Mouse (Mus musculus) heart, adult 18-20 months (tissue): ENCODE measurements around the gene Slc11a1. TPM values are rescaled to one million over a fixed set of nuclear protein-coding genes. Genes with fewer than 3 reads are reported as not detected.

Source experiments
- DNase-seq, 2 experiments: peaks; one replicate each; pipeline ENCODE4 v3.0.0; 2021 to 2022; ENCODE audit warnings: mixed read lengths in 1 of 2
- total RNA-seq, 2 experiments: library from RNA; stranded (reverse); gene quantifications; 2 replicates each; pipeline ENCODE4 v1.2.3; 2021

Gene Slc11a1
- total RNA-seq, 2 experiments from 2014 or later = 5.3 to 5.4 TPM

DNA sequence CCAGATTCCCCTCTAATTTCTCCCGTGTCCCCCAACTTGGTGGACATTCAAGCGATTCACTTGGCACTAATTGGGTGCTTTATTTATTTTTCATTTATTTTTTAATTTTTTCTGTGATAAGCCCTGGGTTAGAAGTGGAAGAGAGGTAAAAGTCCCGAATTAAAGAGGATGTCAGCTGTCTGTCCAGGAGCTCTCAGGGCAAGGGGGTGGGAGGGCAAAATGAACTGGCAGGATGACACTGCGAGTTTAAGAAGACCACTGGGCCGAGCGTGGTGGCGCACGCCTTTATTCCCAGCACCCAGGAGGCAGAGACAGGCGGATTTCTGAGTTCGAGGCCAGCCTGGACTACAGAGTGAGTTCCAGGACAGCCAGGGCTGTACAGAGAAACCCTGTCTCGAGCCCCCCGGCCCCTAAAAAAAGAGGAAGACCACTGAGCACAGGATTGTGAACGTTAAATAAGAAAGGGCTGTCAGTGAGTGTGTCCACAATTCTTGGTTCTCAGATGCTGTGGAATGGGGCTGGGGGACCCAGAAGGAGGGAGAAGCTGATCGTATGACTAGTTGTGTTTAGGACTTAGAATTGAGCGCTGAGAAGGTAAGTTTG lies 12.5 kb downstream of the Slc11a1 start:
- no peak for DNase-seq

DNA sequence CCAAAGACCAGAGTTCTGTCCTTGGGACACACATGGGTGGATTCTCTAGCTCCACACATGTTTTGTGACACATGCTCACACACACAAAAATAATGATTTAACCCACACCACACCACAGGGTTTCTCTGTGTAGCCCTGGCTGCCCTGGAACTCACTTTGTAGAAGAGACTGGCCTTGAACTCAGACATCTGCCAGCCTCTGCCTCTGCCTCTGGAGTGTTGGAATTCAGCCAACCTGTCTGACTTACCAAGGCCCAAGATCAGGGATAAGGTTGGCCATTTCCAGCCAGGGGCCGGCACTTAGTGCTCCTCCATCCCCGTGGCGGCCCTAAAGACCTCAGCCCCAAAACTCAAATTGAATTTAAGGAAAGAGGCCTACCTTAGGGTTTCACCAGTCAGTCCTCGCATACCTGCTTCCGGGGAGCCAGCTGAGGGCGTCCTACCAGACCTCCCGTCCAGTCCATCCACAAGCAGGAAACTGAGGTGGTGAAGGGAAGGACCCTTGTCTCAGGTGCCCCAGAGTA lies 13.5 kb downstream of the Slc11a1 start:
- DNase-seq = no peak

DNA sequence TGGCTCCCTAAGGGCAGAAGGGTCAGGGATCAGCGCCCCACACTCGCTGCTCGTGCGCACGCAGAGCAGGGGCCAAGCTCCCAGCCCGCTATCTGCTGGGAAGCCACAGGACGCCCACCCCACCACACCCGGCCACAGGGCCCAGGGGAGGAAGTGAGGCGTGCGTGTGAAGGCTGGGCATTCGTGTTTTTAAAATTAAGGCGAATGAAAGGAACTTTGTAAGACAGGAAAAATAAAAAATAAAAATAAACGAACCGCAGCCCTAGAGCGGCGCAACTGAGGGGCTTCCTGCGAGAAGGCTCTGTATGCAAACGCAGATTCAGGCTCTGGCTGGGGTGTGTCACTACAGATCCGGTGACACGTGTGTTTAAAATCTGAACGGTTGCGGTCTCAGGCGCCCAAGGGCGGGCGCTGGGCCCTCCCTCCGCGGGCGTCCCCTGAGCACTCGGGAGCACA lies 14.9 kb downstream of the Slc11a1 start:
- DNase-seq = peak; percentile 69 to 74

DNA sequence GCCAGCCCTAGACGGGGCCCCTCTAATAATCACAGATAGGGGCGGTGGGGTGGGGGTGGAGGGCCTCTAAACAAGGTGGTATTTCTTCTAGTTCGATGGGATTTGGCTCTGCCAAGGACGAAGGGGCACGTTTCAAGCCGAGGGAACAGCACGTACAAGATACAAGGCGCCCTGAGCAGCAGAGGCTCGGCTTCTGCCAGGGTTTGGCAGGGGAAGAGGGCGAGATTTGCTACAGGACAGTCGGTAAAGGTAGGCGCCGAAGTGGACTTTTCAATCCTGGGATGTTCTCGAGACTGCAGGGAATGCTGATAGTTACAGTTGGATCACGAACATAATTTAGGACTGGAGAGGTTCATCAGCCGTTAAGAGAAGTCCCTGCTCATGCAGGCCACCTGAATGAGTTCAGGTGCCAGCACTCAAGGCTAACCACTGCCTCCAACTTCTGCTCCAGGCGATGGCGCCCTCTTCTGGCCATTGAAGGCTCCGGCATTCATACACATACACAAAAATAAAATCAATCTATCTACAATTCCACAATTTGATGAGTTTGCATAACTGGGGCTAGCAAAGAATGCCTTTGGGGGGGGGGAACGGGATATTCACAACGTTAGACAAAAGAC lies 15.4 kb downstream of the Slc11a1 start:
- peak; percentile 75 to 85 for DNase-seq

DNA sequence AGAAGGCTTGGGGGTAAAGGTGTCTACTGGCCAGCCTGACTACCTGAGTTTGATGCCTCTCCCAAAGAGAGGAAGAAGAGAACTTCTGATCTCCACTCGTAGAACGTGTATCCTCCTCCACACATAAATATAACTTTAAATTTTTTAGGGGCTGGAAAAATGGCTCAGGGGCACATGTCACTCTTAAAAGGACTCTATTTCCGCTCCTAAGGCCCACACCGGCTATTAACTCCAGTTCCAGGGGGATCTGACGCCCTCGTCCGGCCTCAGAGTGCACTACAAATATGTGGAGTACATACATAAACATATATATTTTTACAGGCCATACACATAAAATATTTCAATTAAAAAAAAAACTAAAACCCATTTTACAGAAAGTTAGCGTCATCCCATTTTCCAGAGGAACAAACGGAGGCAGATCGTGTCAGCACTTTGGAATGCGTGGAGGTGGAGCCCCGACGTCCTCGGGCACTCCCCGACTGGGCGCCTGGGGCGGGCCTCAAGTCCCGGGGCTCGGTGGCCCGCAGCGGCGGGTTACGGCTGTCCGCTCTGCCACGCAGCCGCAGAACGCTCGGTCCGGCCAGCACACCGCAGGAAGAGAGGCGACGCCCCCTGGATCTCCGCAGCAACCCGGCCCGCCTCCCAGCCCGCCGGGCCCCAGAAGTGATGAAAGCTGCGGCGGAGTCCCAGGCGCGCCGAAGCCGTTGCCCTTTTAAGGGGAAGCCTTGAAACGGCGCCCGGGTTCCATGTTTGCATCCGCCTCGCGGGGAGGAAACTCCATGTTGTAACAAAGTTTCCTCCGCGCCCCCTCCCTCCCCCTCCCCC lies 16.1 kb downstream of the Slc11a1 start, which contains the start of gene Ctdsp1:
TSS of gene Ctdsp1 (plus strand) at position 586 of the 825 bp plus-strand sequence.
- peak; percentile 99 for DNase-seq

DNA sequence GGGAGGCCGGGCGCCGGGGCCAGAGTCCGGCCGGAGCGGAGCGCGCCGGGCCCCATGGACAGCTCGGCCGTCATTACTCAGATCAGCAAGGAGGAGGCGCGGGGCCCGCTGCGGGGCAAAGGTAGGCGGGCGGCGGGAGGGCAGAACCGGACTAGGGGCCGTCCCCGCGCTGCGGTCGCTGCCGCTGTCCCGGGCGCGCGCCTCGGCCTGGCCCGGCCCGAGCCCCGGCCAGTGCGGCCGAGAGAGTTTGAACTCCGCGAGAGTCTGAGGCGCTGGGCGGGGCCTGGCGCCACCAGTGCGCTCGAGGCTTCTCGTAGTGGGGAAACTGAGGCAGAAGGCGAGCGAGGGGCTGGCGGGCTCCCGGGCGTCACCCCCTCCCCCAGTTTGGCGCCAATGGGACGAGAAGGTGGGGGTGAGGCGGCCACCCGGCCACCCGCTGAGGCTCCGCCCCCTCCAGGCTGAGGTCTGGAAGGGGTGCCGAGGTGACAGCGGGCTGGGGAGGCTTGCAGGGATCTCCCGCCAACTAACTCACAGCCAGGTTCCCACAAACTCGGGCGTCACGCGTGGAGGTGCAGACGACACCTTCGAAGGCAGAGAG lies 16.9 kb downstream of the Slc11a1 start:
- peak; percentile 87 to 90 for DNase-seq

DNA sequence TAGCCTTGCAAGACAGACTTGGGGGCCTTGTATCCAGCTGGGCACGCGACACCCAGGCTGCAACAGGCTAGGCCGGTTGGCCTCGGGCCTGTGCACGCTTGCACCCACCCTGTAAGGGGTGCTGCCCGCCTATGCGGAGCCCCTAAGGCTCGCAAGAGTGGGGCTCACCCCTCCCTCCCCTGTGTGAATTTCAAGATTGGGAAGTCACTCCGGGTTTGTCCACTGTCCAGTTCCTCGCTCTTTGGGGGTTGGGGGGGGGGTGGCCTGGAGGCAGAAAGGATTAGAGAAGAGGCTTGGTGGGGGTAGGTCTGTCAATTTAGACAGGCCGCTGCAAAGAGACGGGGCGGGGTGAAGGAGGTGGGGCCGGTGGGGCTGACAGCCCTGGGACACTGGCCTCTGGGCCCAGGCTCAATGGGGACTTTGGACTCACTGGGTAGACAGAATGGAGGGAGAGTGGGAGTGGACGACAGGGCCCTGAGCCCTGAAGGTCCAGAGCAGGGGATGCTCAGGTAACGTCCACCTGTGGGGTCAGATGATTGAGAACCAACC lies 17.5 kb downstream of the Slc11a1 start:
- no peak for DNase-seq

DNA sequence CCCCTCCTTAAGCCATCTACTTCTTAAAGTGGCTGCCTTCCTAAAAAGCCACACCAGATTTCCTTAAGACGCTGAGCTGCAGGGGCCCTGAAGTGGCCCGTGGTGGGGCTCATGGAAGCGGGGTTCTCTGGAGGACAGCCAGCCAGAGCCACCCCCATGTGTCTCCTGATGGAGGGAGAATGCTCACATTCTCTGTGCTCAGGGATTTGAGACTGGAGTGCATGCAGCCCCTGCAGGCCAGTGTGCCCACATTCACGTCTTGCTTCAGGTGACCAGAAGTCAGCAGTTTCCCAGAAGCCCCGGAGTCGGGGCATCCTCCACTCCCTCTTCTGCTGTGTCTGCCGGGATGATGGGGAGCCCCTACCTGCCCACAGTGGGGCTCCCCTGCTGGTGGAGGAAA lies 18.0 kb downstream of the Slc11a1 start:
- DNase-seq = no peak

DNA sequence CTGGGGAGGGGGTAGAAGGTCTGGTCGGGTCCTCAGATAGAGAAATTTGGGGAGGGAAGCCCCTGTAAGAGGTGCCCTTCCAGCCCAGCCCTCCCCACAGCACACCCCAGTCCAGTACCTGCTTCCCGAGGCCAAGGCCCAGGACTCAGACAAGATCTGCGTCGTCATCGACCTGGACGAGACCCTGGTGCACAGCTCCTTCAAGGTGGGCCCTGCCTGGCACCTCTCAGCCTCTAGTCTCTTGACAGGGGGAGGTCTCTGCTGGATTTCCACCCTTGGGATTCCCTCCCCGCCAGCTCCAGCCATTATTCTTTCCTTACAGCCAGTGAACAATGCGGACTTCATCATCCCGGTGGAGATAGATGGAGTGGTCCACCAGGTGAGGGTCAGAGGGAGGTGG lies 18.7 kb downstream of the Slc11a1 start:
- no peak for DNase-seq

DNA sequence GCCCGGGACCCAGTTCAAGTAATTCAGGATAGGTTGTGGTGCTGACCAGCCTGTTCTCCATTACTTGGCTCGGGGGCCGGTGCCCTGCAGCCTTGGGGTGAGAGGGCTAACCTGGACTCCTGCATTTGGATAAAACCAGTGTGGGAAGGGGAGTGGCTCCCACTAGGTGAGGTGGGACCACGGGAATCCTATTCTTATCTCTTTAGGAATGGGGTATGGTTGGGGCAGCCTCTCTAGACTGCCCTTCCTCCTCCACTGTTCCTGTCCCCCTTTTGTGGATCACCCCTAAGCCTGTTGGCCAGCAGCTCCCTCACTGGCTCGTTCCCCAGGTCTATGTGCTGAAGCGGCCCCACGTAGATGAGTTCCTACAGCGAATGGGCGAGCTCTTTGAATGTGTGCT lies 19.3 kb downstream of the Slc11a1 start:
- no peak for DNase-seq

DNA sequence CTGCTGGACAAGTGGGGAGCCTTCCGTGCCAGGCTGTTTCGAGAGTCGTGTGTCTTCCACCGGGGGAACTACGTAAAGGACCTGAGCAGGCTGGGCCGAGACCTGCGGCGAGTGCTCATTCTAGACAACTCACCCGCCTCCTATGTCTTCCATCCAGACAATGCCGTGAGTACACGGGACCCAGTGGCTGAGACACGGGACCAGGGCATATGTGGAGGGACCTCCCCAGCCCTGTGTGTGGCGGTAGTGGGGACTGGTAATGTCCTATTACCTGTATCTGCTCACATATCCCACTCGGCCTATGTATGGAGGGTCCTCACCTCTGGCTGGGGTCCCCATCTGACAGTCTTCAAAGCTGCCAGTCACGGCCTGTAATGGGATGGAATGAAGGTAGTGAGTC lies 19.9 kb downstream of the Slc11a1 start:
- DNase-seq = no peak

DNA sequence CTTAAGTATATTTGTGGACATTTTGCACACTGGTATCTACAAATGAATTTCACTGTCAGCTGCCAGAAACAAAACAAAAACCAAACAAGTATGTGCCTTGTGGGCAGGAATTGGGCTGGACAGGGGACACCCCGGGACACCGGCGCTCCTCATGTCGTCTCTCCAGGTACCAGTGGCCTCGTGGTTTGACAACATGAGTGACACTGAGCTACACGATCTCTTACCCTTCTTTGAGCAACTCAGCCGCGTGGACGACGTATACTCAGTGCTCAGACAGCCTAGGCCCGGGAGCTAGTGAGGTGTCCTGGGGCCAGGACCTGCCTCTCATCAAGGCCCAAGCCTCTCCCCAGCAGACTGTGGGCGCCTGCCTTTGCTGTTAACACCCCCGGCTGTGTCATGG lies 20.3 kb downstream of the Slc11a1 start:
- no peak for DNase-seq

DNA sequence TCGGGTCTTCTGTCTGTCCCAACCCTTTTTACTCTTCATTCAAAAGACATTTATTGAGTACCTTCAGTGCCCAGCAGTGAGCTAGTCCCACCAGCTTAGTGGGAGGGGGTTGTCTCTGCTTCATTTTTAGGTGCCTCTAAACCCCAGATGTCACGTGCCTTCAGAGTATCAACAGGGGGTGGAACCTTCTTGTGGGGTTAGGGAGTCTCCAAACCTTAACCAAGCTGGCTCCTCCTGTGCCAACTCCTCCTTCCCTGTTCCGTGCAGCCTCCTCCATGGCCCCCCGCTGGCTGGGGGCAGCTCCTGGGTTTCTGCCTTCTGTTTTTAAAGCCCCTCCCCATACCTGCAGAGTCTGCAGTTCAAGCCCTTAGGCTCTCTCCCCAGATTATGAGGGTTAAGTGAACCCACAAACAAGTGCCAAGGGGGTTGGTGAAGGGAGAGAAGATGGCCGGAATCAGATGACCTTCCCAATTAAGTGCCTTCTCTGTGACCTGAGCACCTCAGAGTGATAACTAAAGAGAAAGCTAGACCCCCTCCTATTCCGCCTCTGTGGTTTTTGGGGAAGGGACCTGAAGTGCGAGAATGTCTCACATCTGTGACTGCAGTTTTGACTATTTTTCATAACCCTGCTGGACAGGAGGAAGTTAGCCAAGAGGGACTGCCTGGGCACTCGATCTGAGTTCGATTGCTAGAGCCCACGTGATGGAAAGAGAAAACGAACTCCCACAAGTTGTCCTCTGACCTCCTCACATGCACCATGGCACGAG lies 21.6 kb downstream of the Slc11a1 start:
- DNase-seq = peak in 1 of 2 experiments; percentile 67

DNA sequence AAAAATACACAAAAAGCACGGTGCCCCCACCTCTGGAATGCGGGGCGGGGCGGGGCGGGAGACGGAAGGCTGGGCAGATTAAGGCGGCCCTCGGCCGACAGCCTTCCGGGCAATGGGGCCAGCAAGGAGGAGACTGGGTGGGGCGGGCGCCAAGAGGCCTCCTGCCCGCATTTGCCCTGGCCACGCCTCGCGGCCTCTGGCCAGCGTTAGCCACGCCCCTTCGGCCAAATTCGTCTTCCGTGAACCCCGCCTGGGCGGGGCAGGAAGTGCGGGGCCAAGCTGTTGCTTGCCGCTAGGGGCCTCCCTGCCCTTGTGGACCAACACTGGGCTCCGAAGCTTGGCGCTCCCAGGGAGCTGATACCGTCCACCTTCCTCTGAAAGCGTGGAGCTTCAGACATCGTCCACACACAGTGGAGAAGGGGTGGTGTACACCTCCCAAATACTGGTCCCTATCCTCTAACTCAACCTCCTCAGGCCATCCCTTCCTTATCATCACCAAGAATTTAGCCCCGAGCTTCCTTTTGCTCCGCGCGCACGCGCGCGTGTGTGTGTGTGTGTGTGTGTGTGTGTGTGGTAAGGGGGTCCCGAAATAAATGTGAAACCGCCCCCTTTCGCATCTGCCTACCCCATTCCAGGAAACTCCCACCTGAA lies 22.4 kb downstream of the Slc11a1 start:
- DNase-seq = peak; percentile 99

DNA sequence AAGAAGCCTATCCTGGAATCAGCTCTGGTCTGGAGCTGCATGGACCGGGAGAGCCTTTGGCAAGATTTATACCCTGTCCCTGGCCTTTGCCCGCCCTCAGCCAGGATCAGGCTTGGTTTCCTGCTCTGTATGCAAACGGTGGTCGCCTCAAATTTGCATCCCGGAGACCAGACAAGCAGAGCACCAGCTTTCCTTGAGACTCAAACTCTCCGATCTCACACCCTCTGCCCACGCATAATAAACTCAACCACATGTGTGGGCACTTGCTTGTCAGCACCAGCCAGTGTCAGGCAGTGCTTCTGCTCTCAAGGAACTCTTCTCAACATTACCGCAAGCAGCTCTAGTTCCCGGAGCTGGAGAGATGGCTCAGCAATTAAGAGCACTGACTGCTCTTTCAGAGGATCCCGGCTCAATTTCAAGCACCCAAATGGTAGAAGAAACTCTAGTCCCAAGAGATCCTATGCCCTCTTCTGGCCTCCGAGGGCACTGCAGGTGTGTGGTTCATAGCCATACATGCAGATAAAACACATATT lies 23.0 kb downstream of the Slc11a1 start:
- peak; percentile 73 to 85 for DNase-seq

DNA sequence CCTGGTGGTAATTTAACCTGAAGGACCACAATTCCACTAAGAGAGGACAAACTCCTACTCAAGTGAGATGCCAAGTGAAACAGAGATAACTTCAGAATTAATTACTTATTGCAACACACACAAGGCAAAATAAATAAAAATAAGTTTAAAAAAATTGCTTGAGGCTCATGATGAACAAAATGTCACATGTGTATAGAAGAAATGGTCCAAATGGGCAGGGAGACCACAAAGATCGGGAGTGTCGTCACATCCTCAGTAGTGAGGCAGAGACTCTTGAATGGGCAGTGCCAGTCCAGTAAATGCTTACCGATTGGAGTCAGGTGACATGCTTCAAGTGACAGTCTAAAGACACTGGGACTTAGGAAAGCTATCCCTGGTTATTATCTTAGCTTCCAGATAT lies 25.5 kb downstream of the Slc11a1 start:
- no peak for DNase-seq

DNA sequence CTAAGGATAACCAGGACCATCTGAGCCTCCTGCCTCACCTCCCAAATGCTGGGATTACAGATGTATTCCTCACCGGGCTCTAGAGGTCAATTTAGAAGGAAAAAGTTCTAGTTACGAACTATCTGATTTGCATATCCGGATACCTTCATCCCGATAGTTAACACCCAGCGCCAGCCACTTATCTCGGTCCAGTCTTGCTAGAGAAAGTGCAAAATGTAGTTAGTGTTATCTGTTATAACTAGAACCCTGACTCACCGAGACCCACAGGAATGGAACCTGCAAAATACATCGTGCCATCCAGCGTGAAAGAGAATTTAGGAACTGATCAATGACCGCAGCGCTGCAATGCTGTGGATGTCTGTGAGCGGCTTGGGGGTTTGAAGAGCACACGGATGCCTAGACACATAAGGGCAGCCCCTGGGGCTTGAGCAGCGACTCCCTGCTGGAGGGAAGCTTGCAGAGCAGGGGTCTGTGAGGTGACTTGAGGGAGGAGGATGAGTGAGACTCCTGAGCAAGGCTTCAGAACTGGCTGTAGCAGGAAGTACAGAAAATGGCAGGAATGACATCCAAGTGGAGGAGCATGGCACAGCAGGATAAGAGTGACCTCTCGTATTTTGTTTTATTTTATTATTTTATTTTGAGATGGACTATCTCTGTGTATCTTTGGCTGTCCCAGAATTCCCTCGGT lies 26.2 kb downstream of the Slc11a1 start:
- DNase-seq = no peak

DNA sequence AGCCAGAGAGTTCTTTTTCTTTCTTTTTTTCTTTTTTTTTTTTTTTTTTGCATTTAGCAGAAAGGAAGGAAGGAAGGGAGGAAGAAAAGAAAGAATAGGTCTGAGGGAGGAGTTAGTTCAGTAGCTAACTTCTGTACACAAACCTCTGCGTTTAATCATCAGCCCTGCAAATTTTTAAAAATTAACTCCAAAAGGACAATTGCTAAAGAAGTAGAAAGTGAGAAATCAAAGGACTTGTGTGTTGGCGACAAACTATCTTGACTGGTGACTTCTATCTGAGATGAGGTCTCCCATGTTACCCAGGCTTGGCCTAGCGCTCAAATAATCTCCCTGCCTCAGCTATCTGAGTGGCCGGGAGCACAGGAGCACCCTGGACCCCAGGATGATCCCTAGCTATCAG lies 29.2 kb downstream of the Slc11a1 start:
- DNase-seq = no peak

DNA sequence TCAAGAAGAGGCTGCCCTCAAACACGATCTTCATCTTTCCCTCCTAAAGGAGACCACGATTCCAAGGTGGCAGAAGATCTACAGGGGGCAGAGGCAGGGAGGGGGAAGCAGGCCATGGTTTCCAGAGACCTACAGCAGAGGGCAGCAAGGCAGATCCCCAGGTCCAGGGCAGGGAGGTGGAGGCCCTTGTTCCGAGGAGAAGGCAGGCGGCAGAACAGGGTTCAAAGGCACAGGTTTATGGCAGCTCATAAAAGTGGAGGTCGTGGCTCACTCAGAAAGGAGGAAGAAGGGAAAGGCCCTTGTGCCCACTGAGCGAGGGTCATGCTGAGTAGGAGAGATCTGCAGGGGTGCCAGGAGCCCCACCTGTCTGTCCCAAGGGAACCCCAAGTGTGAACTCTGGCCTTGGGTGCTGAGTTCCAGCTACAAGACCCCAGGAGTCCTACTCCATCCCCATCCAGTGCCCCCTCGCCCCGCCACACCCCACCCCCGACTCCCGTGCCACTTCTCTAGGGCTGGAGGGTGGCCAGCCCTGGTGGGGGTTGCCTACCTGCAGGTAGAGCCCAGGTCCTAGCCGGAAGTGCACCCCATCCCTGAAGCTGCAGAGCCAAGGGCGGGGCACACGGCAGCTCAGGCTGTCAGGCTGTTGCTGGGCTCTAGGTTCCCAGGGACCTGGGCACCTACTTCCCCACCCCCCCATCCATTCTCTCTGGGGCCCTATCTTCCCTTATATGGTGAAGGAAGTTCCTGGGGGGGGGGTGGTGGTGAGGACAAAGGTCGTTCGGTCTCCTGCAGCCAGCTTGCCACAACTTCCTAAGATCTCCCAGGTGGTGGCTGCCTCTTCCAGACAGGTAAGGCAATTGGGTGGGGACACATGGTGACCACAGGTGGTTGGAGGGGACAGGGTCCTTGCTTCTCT lies 33.9 kb downstream of the Slc11a1 start, which contains the start of gene Vil1:
TSS of gene Vil1 (plus strand) at position 788 of the 916 bp plus-strand sequence.
- no peak for DNase-seq
